Mouse (Mus musculus): Measurements from ENCODE around the gene Uimc1.
A peak's percentile ranks its signal among the peaks of the same experiment; 100 is the strongest.

Uimc1 gene

DNA sequence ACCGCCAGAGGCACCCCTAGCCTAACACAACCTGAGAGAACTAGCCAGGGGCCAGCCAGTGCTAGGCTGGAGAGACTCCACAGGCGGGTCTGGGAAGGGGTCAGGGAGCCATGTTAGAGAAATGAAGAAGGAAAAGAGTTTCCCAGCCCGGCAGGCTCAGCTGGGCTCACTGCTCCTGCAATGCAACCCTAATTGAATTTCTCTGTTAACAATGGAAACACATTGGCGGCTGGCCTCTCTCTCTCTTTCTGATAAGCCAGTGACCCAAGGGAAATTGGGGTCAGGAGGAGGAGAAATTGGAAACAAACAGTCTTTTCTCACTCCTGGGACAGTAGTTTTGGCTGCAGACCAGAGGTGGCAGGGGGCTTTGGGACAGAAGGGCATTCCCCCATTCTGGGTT is 105.5 kb downstream of the Uimc1 start:
- peak; percentile 80 for DNase-seq (ENCODE audit: low spot score)

DNA sequence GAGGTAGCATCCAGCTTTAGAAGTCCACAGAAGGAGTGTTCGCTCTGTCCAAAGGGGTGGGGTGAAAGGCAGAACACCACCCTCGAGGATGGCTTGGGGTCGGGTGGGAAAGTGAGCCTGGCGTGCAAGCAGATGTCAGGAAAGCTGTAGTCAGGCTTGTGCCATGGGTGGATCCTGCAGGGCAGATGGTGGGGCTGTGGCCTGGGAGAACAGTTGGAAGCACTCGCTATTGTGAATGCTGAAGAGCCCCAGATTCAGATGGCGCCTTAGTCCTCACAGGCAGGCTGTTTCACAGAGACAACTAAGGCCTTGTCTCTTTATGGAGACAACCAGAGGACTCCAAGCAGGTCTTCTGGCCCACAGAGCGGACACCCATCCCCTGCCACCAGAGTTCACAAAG is 107.9 kb downstream of the Uimc1 start:
- no peak for DNase-seq (ENCODE audit: low spot score)

DNA sequence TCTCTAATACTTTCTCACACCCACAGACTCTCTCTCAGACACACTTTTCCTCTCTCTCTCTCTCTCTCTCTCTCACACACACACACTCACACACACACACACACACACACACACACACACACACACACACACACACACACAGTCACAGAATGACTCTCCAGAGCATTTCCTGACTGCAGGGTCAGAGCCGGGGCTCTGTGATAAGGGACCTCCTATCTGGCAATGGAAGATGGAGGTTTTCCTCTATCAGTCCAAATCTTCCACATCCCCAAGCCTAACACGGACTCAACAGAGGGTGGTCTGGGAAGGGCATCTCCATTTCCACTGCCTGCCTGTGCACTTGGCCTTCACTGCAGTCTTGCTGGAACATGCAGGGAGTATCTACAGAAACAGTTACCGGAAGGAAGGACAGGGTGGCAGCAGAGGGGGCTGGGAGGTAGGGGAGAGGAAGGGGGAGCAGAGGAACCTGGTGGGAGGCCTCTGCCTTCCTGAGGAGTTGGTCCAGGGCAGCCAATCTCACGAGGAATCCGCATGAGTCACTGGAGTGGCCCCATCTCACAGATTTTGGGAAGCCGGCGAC is 111.8 kb downstream of the Uimc1 start:
- no peak for DNase-seq (ENCODE audit: low spot score)

DNA sequence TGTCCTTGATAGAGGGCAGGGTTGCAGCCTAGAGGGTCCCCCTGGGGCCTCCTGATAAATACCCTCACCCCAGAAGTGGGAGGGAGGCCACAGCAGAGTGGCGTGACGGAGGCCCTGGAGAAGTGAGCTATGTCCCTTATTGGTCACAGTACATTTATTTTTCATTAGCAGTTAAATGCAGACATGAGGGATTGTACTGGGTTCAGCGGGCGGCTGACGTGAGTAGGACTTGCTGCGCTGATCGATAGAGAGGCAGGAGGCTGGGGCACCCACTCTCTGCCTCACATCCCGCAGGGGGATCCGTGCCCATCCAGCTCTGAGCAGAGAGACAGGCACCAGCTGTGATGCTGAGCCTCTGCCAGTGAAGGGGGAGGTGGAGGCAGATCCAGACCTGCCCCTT is 112.7 kb downstream of the Uimc1 start:
- no peak for DNase-seq (ENCODE audit: low spot score)

DNA sequence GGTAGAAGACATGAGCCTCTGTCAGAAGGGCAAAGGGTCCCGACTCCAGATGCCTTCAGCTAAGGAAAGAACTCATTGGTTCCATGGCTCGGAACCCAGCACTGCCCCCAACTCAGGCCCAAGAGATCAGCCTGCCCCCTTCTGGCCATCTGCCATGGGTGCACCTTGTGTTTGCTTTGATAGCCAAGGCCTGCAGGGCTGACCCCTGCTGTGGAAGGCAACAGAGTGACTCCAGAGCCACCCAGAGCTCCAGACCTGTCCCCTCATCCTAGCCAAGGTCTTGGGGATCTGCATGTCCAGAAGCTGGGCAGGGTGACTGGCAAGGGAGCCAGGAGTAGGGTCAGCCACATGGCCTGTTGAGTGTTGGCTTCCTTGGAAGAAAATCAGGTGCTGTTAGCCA is 116.5 kb downstream of the Uimc1 start:
- DNase-seq (ENCODE audit: low spot score): peak; percentile 52

DNA sequence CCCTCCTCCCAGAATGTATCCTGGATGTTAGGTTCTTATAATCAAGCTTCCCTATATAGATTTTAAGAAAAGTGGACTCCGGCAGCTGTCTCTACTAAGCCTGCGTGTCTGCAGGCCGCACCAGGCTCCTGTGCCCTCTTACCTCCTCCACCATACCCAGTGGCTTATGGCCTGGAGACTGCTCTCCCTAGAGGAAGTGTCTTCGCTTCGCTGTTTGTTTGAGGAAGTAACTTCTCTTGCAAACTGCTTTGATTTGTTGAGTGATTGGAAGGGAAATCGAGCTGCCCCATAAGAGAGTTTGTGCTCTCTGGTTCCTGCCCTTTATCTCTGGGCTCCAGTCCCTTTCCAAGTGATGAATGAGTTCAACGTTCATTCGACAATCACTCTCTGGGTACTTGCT is 117.1 kb downstream of the Uimc1 start:
- DNase-seq (ENCODE audit: low spot score): no peak

DNA sequence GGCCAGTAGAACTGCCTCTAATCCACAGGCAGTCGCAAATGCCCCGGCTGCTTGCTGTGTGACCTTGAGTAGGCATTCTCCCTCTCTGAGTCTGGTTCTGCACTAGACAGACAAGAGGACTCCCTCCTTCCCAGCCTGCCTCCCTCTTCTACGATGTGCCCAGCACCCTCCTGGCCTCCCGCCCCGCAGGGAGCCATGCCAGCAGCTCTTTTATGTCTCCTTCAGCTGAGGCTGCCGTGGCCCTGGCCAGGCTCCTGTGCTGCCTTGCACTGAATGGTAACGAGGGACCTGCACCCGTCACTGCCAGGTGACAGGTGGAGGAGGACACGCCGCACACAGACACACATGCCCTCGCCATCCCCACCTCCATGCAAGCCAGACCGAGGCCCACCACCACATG is 119.1 kb downstream of the Uimc1 start:
- DNase-seq (ENCODE audit: low spot score): no peak

DNA sequence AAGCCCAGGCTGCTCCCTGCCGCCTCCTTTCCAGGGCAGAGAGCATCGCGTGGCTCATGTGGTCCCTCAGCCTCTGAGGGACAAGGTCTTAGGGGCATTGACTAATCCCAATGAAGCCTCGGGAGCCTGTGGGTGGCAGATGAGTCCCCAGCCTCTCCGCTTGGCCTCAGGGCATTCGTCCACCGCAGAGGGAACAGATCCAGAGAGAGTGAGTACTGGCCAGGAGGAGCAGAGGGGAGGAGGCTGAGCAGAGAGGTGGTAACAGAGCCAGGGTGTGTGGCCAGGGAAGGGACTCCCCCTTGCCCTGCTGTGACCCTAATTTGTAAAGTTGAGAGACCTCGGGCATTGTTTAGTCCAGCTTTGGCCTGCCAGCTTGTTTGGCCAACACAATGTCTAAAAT is 121.3 kb downstream of the Uimc1 start:
- DNase-seq (ENCODE audit: low spot score): no peak

Data from retina, embryonic 14.5 days (tissue).